Comparison of ENCODE assay signal across 8 mouse cellular contexts in genomic region chr14:77874304-77875241, GRCm38 (mm10). TPM values are rescaled to one million over a fixed set of nuclear protein-coding genes. Genes with fewer than 3 reads are reported as not detected.
DNase-seq lines count a peak whose midpoint lies in the region; ATAC-seq and TF ChIP-seq lines count a peak whose summit lies in the region.

TSS of gene Dnajc15 (minus strand) at chr14:77875125.

- no peak for TF ChIP-seq CTCF in C2C12 (IDR thresholded peaks at IDR 0.05; ENCODE audit: control insufficient read depth, insufficient read depth, insufficient read length)
- peak; percentile 42 for TF ChIP-seq CTCF in midbrain, postnatal 0 days (IDR thresholded peaks at IDR 0.05)

- H3K4me2 ChIP-seq in heart, embryonic 11.5 days: peak within 1 kb of the TSS; percentile 81
- peak within 1 kb of the TSS; percentile 60 for H3K4me2 ChIP-seq in kidney, embryonic 15.5 days
- peak within 1 kb of the TSS; percentile 74 for H3K4me2 ChIP-seq in limb, embryonic 15.5 days
- H3K4me2 ChIP-seq in midbrain, postnatal 0 days (ENCODE audit: low read depth, low read length, poor library complexity, severe bottlenecking): peak within 1 kb of the TSS; percentile 94

- peak within 1 kb of the TSS; percentile 91 for H3K27ac ChIP-seq in brown adipose tissue, adult 24 weeks (replicated peaks; ENCODE audit: low read depth, low read length)
- H3K27ac ChIP-seq in heart, embryonic 11.5 days (ENCODE audit: low read depth, low read length): peak within 1 kb of the TSS; percentile 41; the same call in 1 of the 2 replicates
- peak within 1 kb of the TSS; percentile 24; the same call in 1 of the 2 replicates for H3K27ac ChIP-seq in kidney, embryonic 15.5 days
- peak within 1 kb of the TSS; percentile 38; the same call in 1 of the 2 replicates for H3K27ac ChIP-seq in limb, embryonic 15.5 days
- H3K27ac ChIP-seq in midbrain, postnatal 0 days (ENCODE audit: low read depth, low read length): no peak within 1 kb of the TSS

- H3ac ChIP-seq in C2C12 (ENCODE audit: control insufficient read depth, insufficient read length, low read depth): peak within 1 kb of the TSS; percentile 90

- no peaks in the 10 kb centered on the region for H3K9me3 ChIP-seq in heart, embryonic 11.5 days (replicated peaks; ENCODE audit: control insufficient read depth, low read length)
- no peaks in the 10 kb centered on the region for H3K9me3 ChIP-seq in kidney, embryonic 15.5 days (replicated peaks)
- H3K9me3 ChIP-seq in limb, embryonic 15.5 days: no peaks in the 10 kb centered on the region
- H3K9me3 ChIP-seq in midbrain, postnatal 0 days (ENCODE audit: low read length): no peaks in the 10 kb centered on the region

- peaks cover 11% of the 10 kb centered on the region for H3K36me3 ChIP-seq in C2C12 (ENCODE audit: control insufficient read depth, insufficient read depth)
- H3K36me3 ChIP-seq in heart, embryonic 11.5 days (ENCODE audit: control insufficient read depth, insufficient read depth, low read length): no peaks in the 10 kb centered on the region
- 0 out of 2 replicates have a peak, but pooled peaks cover 3% of the 10 kb centered on the region for H3K36me3 ChIP-seq in kidney, embryonic 15.5 days
- H3K36me3 ChIP-seq in limb, embryonic 15.5 days: no peaks in the 10 kb centered on the region
- H3K36me3 ChIP-seq in midbrain, postnatal 0 days (ENCODE audit: insufficient read depth, low read length): no peaks in the 10 kb centered on the region

- peak; percentile 76 for DNase-seq in midbrain, postnatal 0 days (ENCODE audit: low spot score)
- peak; percentile 78 to 90 for DNase-seq in spleen, postnatal 10 days (ENCODE audit: low spot score in 2 of 2)

- H3K79me2 ChIP-seq in C2C12 (ENCODE audit: control insufficient read depth, insufficient read depth): peaks cover 13% of the 10 kb centered on the region

- peaks cover 4% of the 10 kb centered on the region for H3K79me3 ChIP-seq in C2C12 (ENCODE audit: low read depth)

- peak; percentile 80 for ATAC-seq in erythroid progenitor cell, adult 5-6 weeks (replicated peaks; ENCODE audit: low FRiP score, poor library complexity, severe bottlenecking)
- peak; percentile 81 for ATAC-seq in heart, embryonic 11.5 days (replicated peaks; ENCODE audit: insufficient number of reproducible peaks, low FRiP score, low TSS enrichment)
- peak; percentile 94 for ATAC-seq in kidney, embryonic 15.5 days (replicated peaks; ENCODE audit: low FRiP score)
- ATAC-seq in limb, embryonic 15.5 days (ENCODE audit: insufficient number of reproducible peaks, low FRiP score, low TSS enrichment, low read depth): peak; percentile 55
- peak; percentile 85 for ATAC-seq in midbrain, postnatal 0 days (ENCODE audit: low FRiP score)

- H3K9ac ChIP-seq in heart, embryonic 11.5 days (ENCODE audit: low read depth, low read length): peak within 1 kb of the TSS; percentile 86
- peak within 1 kb of the TSS; percentile 71 for H3K9ac ChIP-seq in kidney, embryonic 15.5 days
- peak within 1 kb of the TSS; percentile 65 for H3K9ac ChIP-seq in limb, embryonic 15.5 days
- H3K9ac ChIP-seq in midbrain, postnatal 0 days (replicated peaks; ENCODE audit: low read length, poor library complexity, severe bottlenecking): peak within 1 kb of the TSS; percentile 87

- H3K4me1 ChIP-seq in brown adipose tissue, adult 24 weeks (ENCODE audit: control insufficient read depth, insufficient read depth, insufficient read length, low read length): peaks cover 3% of the 10 kb centered on the region; the same call in 1 of the 2 replicates
- no peaks in the 10 kb centered on the region; the same call in 1 of the 2 replicates for H3K4me1 ChIP-seq in heart, embryonic 11.5 days (ENCODE audit: control insufficient read depth, insufficient read depth, low read length)
- H3K4me1 ChIP-seq in kidney, embryonic 15.5 days: no peaks in the 10 kb centered on the region
- H3K4me1 ChIP-seq in limb, embryonic 15.5 days: no peaks in the 10 kb centered on the region
- H3K4me1 ChIP-seq in midbrain, postnatal 0 days (ENCODE audit: insufficient read depth, low read length): peaks cover 4% of the 10 kb centered on the region; the same call in 1 of the 2 replicates

- 2% methylated on average over 44 of the region's 44 CpGs for WGBS in heart, embryonic 11.5 days (ENCODE audit: insufficient replicate concordance)
- 2% methylated on average over 44 of the region's 44 CpGs for WGBS in kidney, embryonic 15.5 days
- WGBS in limb, embryonic 15.5 days: 2% methylated on average over 44 of the region's 44 CpGs
- WGBS in midbrain, postnatal 0 days: 2% methylated on average over 44 of the region's 44 CpGs

- no peaks in the 10 kb centered on the region for H3K27me3 ChIP-seq in C2C12 (ENCODE audit: control insufficient read depth, insufficient read depth, insufficient read length)
- H3K27me3 ChIP-seq in heart, embryonic 11.5 days (ENCODE audit: control insufficient read depth, insufficient read depth, low read length): no peaks in the 10 kb centered on the region
- H3K27me3 ChIP-seq in kidney, embryonic 15.5 days: no peaks in the 10 kb centered on the region
- no peaks in the 10 kb centered on the region for H3K27me3 ChIP-seq in limb, embryonic 15.5 days
- H3K27me3 ChIP-seq in midbrain, postnatal 0 days (ENCODE audit: insufficient read depth, low read length): no peaks in the 10 kb centered on the region

- peak within 1 kb of the TSS; percentile 83 for H3K4me3 ChIP-seq in C2C12 (ENCODE audit: insufficient read depth, poor library complexity, severe bottlenecking)
- peak within 1 kb of the TSS; percentile 87 for H3K4me3 ChIP-seq in brown adipose tissue, adult 24 weeks (ENCODE audit: insufficient read depth, low read depth, low read length)
- H3K4me3 ChIP-seq in heart, embryonic 11.5 days (ENCODE audit: low read depth, low read length): peak within 1 kb of the TSS; percentile 92
- H3K4me3 ChIP-seq in kidney, embryonic 15.5 days (replicated peaks): peak within 1 kb of the TSS; percentile 72
- peak within 1 kb of the TSS; percentile 79 for H3K4me3 ChIP-seq in limb, embryonic 15.5 days
- peak within 1 kb of the TSS; percentile 85 for H3K4me3 ChIP-seq in midbrain, postnatal 0 days (ENCODE audit: low read depth, low read length)

TF ChIP-seq in C2C12, 6 proteins besides CTCF, POLR2A, EP300 and RAD21:
- no peak for TF ChIP-seq MYOD1 (IDR thresholded peaks at IDR 0.05; ENCODE audit: control insufficient read depth, insufficient read length, low read depth)
- peak; percentile 67 for TF ChIP-seq MAX (IDR thresholded peaks at IDR 0.05)
- no peak for TF ChIP-seq FOSL1 (IDR thresholded peaks at IDR 0.05; ENCODE audit: insufficient read depth, low read length, poor library complexity, severe bottlenecking)

RNA-seq across cellular contexts. Expression of gene Dnajc15, which starts in this region (rescaled TPM):
- 50.1 TPM for polyA plus RNA-seq in C2C12 (2012; fragmentation: generic; extraction: Trizol)
- 998 and 1,189 TPM in 2 replicates for polyA plus RNA-seq in brown adipose tissue, adult 24 weeks (2012; ENCODE audit: insufficient read depth, insufficient read length, missing spikeins)
- 1.7 and 6.1 TPM in 2 replicates for total RNA-seq in erythroid progenitor cell, adult 5-6 weeks (2015; ENCODE audit: low replicate concordance)
- 1.1 and 9.4 TPM in 2 replicates for total RNA-seq in erythroid progenitor cell, adult 5-6 weeks (2017; ENCODE audit: low replicate concordance)
- 145 and 146 TPM in 2 replicates for polyA plus RNA-seq in heart, embryonic 11.5 days (2014; fragmentation: Nextera tagmentation; extraction: Ambion mirVana)
- 118 and 136 TPM in 2 replicates for polyA plus RNA-seq in kidney, embryonic 15.5 days (2015; fragmentation: Nextera tagmentation; extraction: Ambion mirVana)
- polyA plus RNA-seq in limb, embryonic 15.5 days (2015; fragmentation: Nextera tagmentation; extraction: Ambion mirVana): 85.0 and 92.1 TPM in 2 replicates
- total RNA-seq in midbrain, postnatal 0 days (2014; rRNA removed): 16.0 and 21.8 TPM in 2 replicates
- polyA plus RNA-seq in midbrain, postnatal 0 days (2015; fragmentation: Nextera tagmentation; extraction: Ambion mirVana): 96.0 and 105 TPM in 2 replicates
